Mouse (Mus musculus) stomach, postnatal 0 days (tissue): ENCODE measurements at regions not wholly inside any gene's neighbourhood (a gene's known extent, or its start where the extent isn't known, plus 50 kb on each side); places are given as distances from the start of the nearest gene placed in this dataset.

Experiments used
- CTCF ChIP-seq: IDR thresholded peaks from 2 replicates; pipeline ENCODE4 v1.5.1; 2016; ENCODE audit warnings: antibody characterized with exemption, low read depth, mild to moderate bottlenecking, moderate library complexity
- EP300 ChIP-seq: optimal IDR thresholded peaks from 2 replicates; pipeline ENCODE3; 2016; ENCODE audit warnings: antibody characterized with exemption

GRCm38 (mm10) chr3:3829020-3829419, 1921.6 kb upstream of the Gm8797 start:
- TF ChIP-seq EP300 = no peak
- no peak for TF ChIP-seq CTCF
